Mouse (Mus musculus) thymus, adult 2 months (tissue): ENCODE data around the gene Pfkfb2. TPM values are rescaled to one million over a fixed set of nuclear protein-coding genes. Genes with fewer than 3 reads are reported as not detected.

ENCODE experiments used
- DNase-seq: peaks from one replicate; pipeline ENCODE4 v3.0.0; 2021
- H3K27ac ChIP-seq: fragments of 200-500 bp; 2 replicates; pipeline ENCODE4 v1.5.1; 2012; ENCODE audit warnings: low read length, control low read depth; ENCODE audit not compliant: control insufficient read depth, insufficient read depth
- H3K27me3 ChIP-seq: fragments of 200-500 bp; 2 replicates; pipeline ENCODE4 v1.6.1; 2012; ENCODE audit warnings: mild to moderate bottlenecking, low read length, moderate library complexity, mixed read lengths; ENCODE audit not compliant: control insufficient read depth, insufficient read depth
- H3K36me3 ChIP-seq: fragments of 200-500 bp; 2 replicates; pipeline ENCODE4 v1.6.1; 2012; ENCODE audit warnings: mild to moderate bottlenecking, low read length, moderate library complexity; ENCODE audit not compliant: control insufficient read depth, insufficient read depth
- H3K4me1 ChIP-seq: fragments of 200-500 bp; replicated peaks from 2 replicates; pipeline ENCODE4 v1.6.1; 2012; ENCODE audit warnings: low read length; ENCODE audit not compliant: control insufficient read depth, insufficient read depth
- H3K4me3 ChIP-seq: fragments of 200-500 bp; 2 replicates; pipeline ENCODE4 v1.5.1; 2012; ENCODE audit warnings: mild to moderate bottlenecking, low read length, control low read depth, moderate library complexity; ENCODE audit not compliant: control insufficient read depth, insufficient read depth
- CTCF ChIP-seq: fragments of 200-500 bp; IDR thresholded peaks from 2 replicates; pipeline ENCODE4 v1.5.1; 2012; ENCODE audit warnings: mild to moderate bottlenecking, control low read depth, low read length, moderate library complexity, borderline replicate concordance; ENCODE audit not compliant: control insufficient read depth, poor library complexity, insufficient read depth; ENCODE audit errors: extremely low read depth
- POLR2A ChIP-seq: fragments of 200-500 bp; IDR thresholded peaks from 2 replicates; pipeline ENCODE4 v1.6.1; 2012; ENCODE audit warnings: mild to moderate bottlenecking, low read length, control low read depth, moderate library complexity; ENCODE audit not compliant: control insufficient read depth, poor library complexity, insufficient read depth; ENCODE audit errors: extremely low read depth
- WGBS: fragments of 180-500 bp; shearing (Covaris S2); methylation state at CpG from one replicate; pipeline ENCODE4 v1.1.7; 2018; 5-methylcytosine and 5-hydroxymethylcytosine counted together
- polyA plus RNA-seq: library from polyadenylated mRNA; depleted of rRNA; stranded (reverse); fragments of >200 nt; gene quantifications from 2 replicates; pipeline ENCODE4 v1.2.3, GENCODE M21; 2012

The Pfkfb2 gene
- polyA plus RNA-seq, 1 experiment: 9.5 TPM

DNA sequence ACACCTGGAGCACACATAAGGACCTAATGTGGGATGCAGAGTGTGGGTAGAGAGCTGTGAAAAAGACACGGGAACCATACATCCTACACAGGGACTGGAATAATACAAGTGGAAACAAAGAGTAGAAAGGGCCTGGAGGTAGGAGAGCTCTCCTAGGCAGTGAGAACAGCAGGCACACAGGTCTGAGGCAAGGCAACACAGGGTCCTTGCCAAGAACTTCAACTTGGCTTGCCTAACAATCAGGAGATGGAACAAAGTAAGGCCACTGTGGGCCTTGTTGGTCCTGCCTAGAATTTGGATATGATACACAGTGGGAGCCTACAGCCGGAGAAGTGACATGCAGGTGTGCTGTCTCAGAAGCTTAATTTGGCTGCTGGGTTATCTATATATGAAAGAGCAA, 40.9 kb upstream of the Pfkfb2 start:
- H3K27ac ChIP-seq: no peak overlapping the region
- H3K4me1 ChIP-seq: no peaks in the 10 kb centered on the region
- H3K27me3 ChIP-seq: no peaks in the 10 kb centered on the region
- no peak for TF ChIP-seq POLR2A
- TF ChIP-seq CTCF: no peak
- no peak for DNase-seq
- no peak overlapping the region for H3K4me3 ChIP-seq
- 84% methylated on average over 2 of the region's 2 CpGs for WGBS
- H3K36me3 ChIP-seq: no peaks in the 10 kb centered on the region

GRCm38 (mm10) chr1:130767066-130767465, 38.0 kb upstream of the Pfkfb2 start:
- DNase-seq: no peak
- no peak overlapping the region for H3K27ac ChIP-seq
- TF ChIP-seq POLR2A (no peak), CTCF (no peak)

GRCm38 (mm10) chr1:130764027-130764461, 35.0 kb upstream of the Pfkfb2 start:
- no peak for DNase-seq
- Histone ChIP-seq H3K4me3 (no peak overlapping the region), H3K36me3 (no peaks in the 10 kb centered on the region), H3K27ac (no peak overlapping the region), H3K27me3 (no peaks in the 10 kb centered on the region), H3K4me1 (peaks cover 5% of the 10 kb centered on the region; the same call in 1 of the 2 replicates)
- TF ChIP-seq CTCF (no peak), POLR2A (no peak)
- WGBS: 69% methylated on average over 12 of the region's 12 CpGs

More at GRCm38 (mm10) chr1:130767066-130767465, 38.0 kb upstream of the Pfkfb2 start:
- peaks cover 5% of the 10 kb centered on the region; the same call in 1 of the 2 replicates for H3K4me1 ChIP-seq
- H3K4me3 ChIP-seq: no peak overlapping the region
- no peaks in the 10 kb centered on the region for H3K27me3 ChIP-seq
- WGBS: 94% methylated on average over 5 of the region's 5 CpGs
- H3K36me3 ChIP-seq: no peaks in the 10 kb centered on the region

GRCm38 (mm10) chr1:130762045-130762760, 33.1 kb upstream of the Pfkfb2 start:
- no peak for DNase-seq
- no peaks in the 10 kb centered on the region for H3K27me3 ChIP-seq
- H3K36me3 ChIP-seq: no peaks in the 10 kb centered on the region
- TF ChIP-seq CTCF (no peak), POLR2A (no peak)
- H3K4me3 ChIP-seq: no peak overlapping the region
- 97% methylated on average over 3 of the region's 3 CpGs for WGBS
- H3K4me1 ChIP-seq: peaks cover 5% of the 10 kb centered on the region; the same call in 1 of the 2 replicates
- H3K27ac ChIP-seq: no peak overlapping the region

GRCm38 (mm10) chr1:130761597-130761996, 32.5 kb upstream of the Pfkfb2 start:
- no peak for TF ChIP-seq CTCF
- Histone ChIP-seq H3K4me3 (no peak overlapping the region), H3K4me1 (peaks cover 5% of the 10 kb centered on the region; the same call in 1 of the 2 replicates), H3K36me3 (no peaks in the 10 kb centered on the region), H3K27me3 (no peaks in the 10 kb centered on the region), H3K27ac (no peak overlapping the region)
- DNase-seq: no peak
- whole genome bisulfite sequencing: 89% methylated on average over 1 of the region's 1 CpGs

GRCm38 (mm10) chr1:130759689-130760088, 30.6 kb upstream of the Pfkfb2 start:
- Histone ChIP-seq H3K27me3 (no peaks in the 10 kb centered on the region), H3K4me1 (peaks cover 5% of the 10 kb centered on the region; the same call in 1 of the 2 replicates), H3K36me3 (no peaks in the 10 kb centered on the region), H3K4me3 (no peak overlapping the region), H3K27ac (no peak overlapping the region)
- DNase-seq: no peak
- WGBS: 89% methylated on average over 9 of the region's 9 CpGs
- TF ChIP-seq POLR2A (no peak), CTCF (no peak)
